In genomic region chr11:52721087-52721486, GRCm38 (mm10) we compare ENCODE assay signal across 17 mouse cellular contexts. TPM values are rescaled to one million over a fixed set of nuclear protein-coding genes. Genes with fewer than 3 reads are reported as not detected.
"Had no signal": no experiment of that assay in that cellular context is flagged by ENCODE, and none has a peak within 500 bp of the region (broad histone marks: within the 10 kb centered on the region; RNA-seq: fewer than 3 reads in every experiment).

No protein-coding gene starts in this region.

- H3K9me3 ChIP-seq: neural tube, embryonic 15.5 days; stomach, embryonic 15.5 days had no signal

- H3K27me3 ChIP-seq: neural tube, embryonic 13.5 days; neural tube, embryonic 15.5 days; stomach, embryonic 15.5 days had no signal

- H3K27ac ChIP-seq: neural tube, embryonic 13.5 days; neural tube, embryonic 15.5 days; stomach, embryonic 15.5 days; stomach, postnatal 0 days had no signal

- H3K4me3 ChIP-seq: neural tube, embryonic 13.5 days; neural tube, embryonic 15.5 days; stomach, embryonic 15.5 days had no signal

- H3K9ac ChIP-seq: neural tube, embryonic 13.5 days; neural tube, embryonic 15.5 days; stomach, embryonic 15.5 days had no signal

- H3K36me3 ChIP-seq: neural tube, embryonic 13.5 days; neural tube, embryonic 15.5 days; stomach, embryonic 15.5 days had no signal

- DNase-seq: retina, postnatal 1 day; right cerebral cortex, adult 18-20 months; right cerebral cortex, postnatal 14 days; right cerebral cortex, postnatal 25 days; right cerebral cortex, postnatal 4 days; spleen, adult 18-20 months; thymus, adult 18-20 months; thymus, adult 2 months; thymus, postnatal 14 days; thymus, postnatal 25 days; thymus, postnatal 36 days; thymus, postnatal 4 days had no signal

- H3K4me2 ChIP-seq: neural tube, embryonic 13.5 days; neural tube, embryonic 15.5 days; stomach, embryonic 15.5 days had no signal

- H3K4me1 ChIP-seq: neural tube, embryonic 13.5 days; neural tube, embryonic 15.5 days; stomach, embryonic 15.5 days had no signal

RNA-seq across cellular contexts. Expression of gene Fstl4, which starts 43.3 kb away (rescaled TPM):
- total RNA-seq: neutrophil, adult 5-6 weeks had no signal
